Mouse (Mus musculus): Measurements from ENCODE around the gene Meis1. TPM values are rescaled to one million over a fixed set of nuclear protein-coding genes. Genes with fewer than 3 reads are reported as not detected.

The Meis1 gene
- polyA plus RNA-seq, 1 experiment = 22.7 TPM

DNA sequence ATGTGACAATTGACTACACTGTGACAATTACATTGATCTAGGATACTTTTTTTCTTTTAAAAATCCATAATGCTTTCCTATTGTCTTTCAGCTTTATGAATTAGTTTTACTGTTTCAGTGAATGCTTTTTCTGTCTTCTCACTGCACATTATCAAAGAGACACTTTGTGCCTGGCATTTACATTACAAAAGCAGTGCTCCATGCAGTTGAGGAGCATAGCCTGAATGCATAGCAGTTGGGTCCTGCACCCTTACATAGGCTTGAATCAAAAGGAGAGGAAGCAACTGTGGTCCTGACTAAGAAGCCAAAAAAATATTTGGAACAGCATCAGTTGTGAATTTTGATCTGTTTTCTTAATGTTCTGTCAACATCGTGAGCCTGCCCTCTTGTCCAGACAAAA lies 105.5 kb downstream of the Meis1 start:
- DNase-seq (ENCODE audit: extremely low spot score in 1 of 2, low spot score in 1 of 2) = no peak

DNA sequence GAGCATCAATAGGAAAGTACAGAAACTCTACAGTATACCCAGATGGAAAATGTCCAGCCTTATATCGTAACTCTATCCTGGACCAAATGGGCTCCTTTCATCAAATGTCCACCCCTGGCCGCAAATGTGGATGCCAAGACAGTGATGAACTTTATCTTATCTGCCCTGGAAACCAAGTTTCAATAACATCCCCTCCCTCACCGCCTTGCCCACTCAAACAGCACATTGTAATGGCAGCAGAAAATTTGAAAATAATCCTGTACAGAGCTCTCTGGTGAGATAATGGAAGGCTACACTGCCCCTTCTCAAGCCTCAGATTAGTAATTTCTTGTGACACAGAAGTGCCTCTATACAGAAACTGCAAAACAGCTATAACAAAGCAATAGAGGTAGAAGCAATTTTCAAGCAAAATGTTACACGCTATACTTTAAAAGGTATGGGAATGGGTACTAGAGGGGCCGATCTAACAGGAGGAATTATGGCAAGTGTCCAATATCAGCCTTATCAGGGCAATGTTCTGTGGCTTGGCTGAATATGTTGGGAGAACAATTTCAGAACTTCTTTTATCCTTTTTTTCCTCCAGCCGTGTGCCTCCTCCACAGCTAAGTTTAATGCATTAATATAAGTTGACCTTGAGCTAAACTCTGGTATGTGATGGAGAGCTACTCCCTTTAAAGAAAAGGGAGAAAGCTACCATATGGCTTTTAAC lies 106.3 kb downstream of the Meis1 start:
- no peak for DNase-seq (ENCODE audit: extremely low spot score in 1 of 2, low spot score in 1 of 2)

DNA sequence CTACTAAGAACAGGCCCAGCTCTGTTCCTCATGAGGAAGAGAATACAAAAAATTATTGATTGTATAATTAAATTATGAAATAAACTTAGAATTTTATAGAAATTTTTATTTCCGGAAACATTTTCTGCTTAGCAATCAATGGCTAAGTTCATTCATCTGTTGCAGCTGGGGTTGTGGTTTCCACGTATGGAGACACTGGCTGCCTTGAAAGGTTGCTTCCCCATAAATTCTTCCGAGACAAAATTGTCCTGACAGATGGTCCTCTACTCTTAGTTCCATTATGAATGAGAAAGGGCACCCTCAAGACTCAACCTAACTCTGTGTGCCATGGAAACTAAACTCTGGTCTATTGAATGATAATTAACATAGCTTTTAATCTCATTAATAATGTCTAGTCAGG lies 111.9 kb downstream of the Meis1 start:
- no peak for DNase-seq (ENCODE audit: extremely low spot score in 1 of 2, low spot score in 1 of 2)

DNA sequence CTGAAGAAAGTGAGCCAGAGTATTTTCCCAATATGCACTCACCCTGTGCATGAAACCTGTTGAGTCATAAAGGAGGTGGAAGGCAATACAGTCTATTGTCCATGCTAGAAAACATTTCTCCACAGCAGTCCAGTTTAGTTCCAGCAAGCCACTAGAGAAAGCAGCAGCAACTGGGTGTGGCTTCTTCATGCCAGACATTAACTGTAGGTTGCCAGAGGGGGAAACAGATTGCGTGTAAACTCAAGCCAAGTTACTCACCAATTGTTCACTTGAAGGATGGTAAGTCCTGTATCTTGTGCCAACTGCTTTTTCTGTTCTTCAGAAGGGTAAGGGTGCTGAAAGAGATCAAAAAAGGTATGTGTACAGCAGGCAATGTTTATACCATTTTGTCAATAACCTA lies 113.4 kb downstream of the Meis1 start:
- no peak for DNase-seq (ENCODE audit: extremely low spot score in 1 of 2, low spot score in 1 of 2)

DNA sequence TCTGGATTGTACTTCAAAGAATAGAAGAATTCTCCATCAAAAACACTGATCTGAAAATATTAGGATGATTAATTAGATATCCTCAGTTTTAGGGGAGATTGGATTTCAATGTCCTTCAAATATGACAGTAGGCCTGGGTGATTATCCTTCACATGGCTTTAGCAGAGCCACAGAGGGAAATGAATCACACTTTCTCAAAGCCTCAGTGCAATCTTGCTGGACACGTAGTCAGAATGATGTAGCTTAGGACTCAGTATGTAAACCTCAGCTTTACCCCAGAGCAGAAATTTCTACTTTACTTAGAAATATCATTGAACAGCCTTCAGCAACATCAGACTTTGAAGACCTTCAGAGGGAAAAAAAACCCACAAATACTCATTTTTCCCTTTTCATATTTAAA lies 113.9 kb downstream of the Meis1 start:
- no peak for DNase-seq (ENCODE audit: extremely low spot score in 1 of 2, low spot score in 1 of 2)

GRCm38 (mm10) chr11:18904285-18904684 lies 114.5 kb downstream of the Meis1 start:
- no peak for DNase-seq (ENCODE audit: extremely low spot score in 1 of 2, low spot score in 1 of 2)

DNA sequence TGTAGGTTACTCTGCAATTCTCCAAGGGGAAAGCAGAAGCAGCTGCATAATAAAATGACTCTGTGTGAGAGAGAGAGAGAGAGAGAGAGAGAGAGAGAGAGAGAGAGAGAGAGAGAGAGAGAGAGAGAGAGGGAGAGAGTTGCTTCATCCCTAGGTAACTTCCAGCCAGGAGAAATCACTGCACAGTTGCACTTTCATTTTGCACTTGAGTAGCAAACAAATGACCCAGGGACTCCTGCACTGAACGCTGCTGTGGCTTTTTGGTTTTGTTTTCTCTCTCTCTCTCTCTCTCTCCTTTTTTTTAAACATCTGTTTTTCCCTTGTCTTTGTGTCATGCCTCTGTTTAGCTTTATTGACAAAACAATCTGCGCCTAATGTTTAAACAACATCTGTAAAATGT lies 118.3 kb downstream of the Meis1 start:
- no peak for DNase-seq (ENCODE audit: extremely low spot score in 1 of 2, low spot score in 1 of 2)

DNA sequence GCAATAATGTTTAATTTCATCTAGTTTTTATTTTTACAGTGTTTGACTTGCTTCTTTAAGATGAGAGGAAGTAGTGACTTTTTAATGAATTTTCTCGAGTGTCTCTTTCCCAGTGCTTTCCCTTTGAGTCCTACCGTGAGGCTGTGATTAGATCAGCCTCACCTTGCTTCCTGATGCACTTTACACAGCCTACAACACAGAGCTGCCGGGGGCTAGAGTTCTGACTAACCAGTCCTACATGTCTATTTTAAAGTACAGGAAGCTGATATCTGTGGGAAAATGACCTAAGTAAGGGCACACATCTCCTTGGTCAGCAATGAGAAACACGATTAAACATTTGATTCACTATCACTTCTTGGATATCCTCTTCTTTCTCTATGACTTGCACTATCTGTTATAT lies 119.9 kb downstream of the Meis1 start:
- no peak for DNase-seq (ENCODE audit: extremely low spot score in 1 of 2, low spot score in 1 of 2)

DNA sequence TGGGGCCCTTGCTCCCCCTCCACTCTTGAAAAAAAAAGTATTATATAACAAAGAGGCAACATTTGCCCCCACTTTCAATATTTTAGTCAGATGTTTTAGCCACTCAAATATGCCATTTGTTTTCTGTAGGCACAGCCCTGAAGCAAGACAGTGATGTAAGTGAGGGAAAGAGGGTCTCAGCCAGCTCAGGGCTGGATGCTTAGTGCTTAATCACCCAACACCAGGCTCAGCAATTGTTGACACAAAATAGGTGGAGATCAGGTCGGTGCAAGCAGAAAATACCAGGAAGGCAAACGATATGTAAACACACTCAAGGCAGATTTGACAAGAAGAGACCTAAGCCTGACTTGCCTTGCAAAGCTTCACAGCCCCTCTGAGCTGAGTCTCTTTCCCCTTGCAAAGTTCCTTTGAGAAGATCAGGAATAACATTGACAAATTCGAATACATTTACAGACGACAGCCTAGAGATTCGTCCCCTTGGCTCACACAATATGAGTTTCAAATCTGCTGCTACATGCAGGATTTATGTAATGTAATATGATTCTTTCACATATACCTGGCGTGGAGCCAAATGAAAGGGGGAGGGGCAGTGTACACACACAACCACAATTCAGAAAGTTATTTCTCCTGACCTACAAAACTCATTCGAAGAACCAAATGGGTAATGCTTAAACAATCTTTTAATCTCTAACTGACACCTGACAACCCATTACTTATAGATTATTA lies 120.7 kb downstream of the Meis1 start:
- DNase-seq (ENCODE audit: extremely low spot score in 1 of 2, low spot score in 1 of 2) = no peak

- no peak for DNase-seq (ENCODE audit: extremely low spot score in 1 of 2, low spot score in 1 of 2)
Measured at GRCm38 (mm10) chr11:18897250-18897649, 121.5 kb downstream of the Meis1 start.

DNA sequence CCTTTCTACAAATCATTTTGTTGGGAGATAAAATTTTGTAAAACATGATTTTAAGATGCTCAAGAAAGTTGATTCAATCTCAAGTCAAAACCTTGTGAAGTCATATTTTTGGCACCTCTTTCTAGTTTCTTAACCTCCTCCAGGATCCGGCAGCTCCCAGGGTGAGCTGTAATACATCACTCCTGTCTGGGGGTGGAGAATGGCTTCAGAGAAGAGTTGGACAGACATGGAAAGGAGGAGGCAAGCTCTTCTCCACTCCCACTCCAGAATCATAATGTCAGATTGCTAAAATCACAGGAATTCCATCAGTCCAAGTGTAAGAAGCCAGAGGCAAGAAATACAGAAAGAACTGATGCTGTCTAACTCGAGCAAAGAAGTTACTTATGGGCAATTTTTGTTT lies 126.3 kb downstream of the Meis1 start:
- DNase-seq (ENCODE audit: extremely low spot score in 1 of 2, low spot score in 1 of 2) = no peak

DNA sequence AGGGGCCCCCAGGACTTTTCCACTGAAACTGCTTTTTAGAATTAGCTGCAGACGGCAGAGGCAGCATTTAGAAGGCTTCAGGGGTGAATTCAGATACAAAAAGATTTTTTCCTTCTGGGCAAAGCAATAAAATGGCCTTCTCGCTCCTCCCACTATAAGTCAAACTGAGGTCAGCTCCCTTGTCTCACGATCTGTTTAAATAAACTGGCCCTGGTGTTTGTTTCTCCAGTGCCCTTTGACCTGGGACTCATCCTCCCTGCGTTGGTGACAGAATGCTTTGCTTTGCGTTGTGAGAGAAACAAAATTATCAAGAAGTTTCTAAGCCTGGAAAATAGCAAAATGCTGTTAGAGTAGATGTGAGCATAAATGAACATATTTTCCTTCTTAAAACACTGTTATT lies 129.6 kb downstream of the Meis1 start:
- DNase-seq (ENCODE audit: extremely low spot score in 1 of 2, low spot score in 1 of 2) = no peak

DNA sequence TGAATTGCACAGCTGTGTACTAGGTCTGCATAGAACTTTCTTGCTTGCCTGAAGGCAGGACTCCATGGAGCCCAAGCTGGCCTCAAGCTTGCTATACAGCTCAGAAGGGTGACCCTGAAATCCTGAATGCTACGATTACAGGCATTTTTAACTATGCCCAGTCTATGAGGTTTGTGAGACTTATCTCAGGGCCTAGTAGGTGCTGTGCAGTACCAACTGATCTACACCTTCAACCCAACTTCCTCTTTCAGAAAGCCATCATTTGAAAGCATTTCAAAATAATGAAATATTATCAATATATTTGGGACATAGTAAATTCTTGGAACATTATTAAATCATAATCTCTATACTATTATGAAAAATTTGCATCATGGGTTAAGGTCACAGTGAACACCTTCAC lies 130.1 kb downstream of the Meis1 start:
- DNase-seq (ENCODE audit: extremely low spot score in 1 of 2, low spot score in 1 of 2) = no peak

- no peak for DNase-seq (ENCODE audit: extremely low spot score in 1 of 2, low spot score in 1 of 2)
Measured at GRCm38 (mm10) chr11:18885729-18886325, 133.0 kb downstream of the Meis1 start.

DNA sequence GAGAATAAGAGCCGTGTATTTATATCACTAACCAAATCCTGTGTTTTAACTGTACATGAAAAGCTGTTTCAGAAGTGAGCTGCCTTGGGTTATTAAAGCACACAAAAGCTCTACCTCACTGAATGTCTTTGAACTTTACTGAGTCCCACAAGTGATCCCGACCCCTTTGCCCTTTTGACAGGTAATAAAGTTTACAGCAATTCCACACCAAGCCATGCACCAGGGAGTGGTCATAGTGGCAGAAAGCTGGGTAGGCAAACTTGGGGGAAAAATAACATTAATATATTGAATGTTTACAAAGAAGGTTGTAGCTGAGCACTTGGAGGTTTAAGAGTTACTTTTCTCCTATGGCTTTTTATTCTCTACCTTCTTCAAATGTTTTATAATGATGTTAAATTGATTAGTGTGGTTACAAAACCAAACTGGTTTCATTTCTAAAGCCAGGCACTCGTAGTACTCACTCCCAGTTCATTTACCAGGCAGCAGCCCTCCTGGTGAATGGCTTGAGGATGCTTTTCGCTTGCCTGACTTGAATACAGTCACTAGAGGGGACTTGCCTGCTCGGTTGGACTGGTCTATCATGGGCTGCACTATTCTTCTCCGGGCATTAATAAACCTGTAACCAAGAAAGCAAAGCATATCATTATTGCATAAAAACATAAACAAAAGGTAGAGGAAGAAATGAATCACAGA lies 133.6 kb downstream of the Meis1 start:
- no peak for DNase-seq (ENCODE audit: extremely low spot score in 1 of 2, low spot score in 1 of 2)

DNA sequence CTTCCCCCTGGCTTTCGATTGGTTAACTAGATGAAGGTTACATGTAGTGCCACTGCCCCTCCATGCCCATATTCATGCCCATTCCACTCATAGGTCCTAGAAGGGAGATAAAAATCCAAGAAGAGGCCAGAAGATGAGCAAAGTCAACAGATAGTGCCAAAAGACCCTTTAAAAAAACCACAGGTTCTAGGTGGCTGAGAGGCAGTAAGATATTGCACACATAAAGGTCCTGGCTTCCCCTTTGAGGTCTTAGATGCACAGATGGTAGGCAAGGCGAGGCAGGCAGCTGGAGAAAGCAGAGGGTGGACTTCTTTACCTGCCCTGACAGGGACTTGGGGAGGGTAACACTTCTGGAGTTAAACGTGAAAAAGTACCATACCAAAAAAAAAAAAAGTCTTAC lies 134.8 kb downstream of the Meis1 start:
- no peak for DNase-seq (ENCODE audit: extremely low spot score in 1 of 2, low spot score in 1 of 2)

DNA sequence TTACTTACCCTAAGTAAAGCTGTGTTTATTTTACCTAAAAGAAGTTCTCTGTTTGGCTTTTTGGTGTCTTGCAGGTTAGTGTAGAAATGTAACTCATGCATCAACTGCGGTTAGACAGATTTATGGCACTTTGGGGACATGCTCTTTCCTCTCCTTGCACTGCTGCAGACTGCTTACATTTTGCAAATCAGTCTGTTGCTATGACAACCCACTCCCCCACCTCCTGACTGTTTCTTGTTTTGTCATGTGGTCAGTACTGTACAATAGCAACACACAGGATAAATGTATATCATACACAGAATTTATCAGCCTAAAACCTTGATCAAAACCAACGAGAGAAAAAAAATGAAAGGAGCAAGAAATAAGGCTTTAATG lies 135.3 kb downstream of the Meis1 start:
- no peak for DNase-seq (ENCODE audit: extremely low spot score in 1 of 2, low spot score in 1 of 2)

DNA sequence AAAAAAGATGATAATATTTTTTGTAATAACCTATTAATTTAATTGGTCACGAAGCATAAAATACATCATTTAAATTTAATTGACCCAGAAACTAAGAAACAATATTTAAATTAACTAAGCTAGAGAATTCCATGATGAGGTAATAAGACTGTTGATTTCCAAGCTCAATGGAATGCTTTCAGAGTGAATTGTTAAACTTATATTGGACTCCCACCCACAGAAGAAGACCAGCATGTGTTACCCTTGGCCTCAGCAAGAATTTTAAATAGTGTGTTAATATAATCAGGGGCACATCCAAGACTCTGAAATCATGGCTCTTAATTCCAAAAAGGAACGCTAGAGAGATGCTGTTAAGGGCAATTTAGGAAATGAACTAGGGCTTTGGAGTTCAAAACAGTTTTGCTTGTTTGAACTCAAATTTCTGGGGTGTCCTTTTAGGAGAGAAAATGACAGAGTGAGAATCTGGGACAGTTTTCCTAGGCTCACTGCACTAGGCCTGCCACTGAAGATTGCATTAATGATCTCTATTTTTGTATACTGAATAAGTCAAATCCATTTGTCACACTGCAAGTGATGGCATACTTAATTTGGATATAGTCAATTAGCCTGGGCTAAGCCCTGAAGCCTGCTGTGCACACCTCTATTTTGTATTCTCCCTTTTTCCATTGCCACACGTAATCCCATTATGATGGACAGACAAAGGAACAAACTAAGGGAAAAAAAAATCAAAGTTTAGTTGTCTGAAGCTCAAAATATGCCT lies 135.9 kb downstream of the Meis1 start:
- no peak for DNase-seq (ENCODE audit: extremely low spot score in 1 of 2, low spot score in 1 of 2)

DNA sequence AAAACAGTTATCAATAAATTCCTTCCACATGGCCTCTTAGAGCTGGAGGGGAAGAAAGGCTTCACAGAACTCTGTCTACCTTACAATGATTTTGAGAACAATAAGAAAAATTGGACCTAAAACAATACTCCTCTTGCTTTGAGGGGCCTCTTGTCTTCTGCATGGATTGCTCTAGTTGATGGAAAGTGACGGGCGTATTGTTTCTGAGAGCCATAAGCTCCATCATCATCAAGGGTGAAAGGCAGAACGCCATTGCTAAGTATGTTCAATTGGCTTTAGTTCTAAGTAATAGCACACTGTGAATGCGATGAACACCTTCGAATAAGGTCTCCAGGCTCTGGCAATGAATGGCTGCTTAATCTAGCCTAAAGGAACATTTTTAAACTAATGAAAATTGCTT lies 136.5 kb downstream of the Meis1 start:
- no peak for DNase-seq (ENCODE audit: extremely low spot score in 1 of 2, low spot score in 1 of 2)

- DNase-seq (ENCODE audit: extremely low spot score in 1 of 2, low spot score in 1 of 2) = no peak
Measured at GRCm38 (mm10) chr11:18880806-18881205, 138.0 kb downstream of the Meis1 start.

DNA sequence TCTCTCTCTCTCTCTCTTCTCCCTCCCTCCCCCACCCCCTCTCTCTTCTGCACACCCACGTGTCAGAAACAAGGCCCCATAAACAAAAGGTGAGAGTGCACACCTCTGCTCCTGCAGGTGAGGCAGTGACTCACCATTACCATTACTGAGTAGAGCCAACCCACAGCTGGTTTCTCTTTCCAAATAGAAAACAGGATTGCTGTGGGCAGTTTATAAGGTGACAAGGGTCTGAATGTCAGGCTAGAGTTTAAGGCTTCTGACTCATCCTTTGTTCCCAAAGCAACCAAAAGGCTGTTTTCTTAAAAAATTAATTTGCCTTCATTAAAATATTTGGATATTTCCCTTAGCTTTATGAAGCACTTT lies 139.3 kb downstream of the Meis1 start:
- no peak for DNase-seq (ENCODE audit: extremely low spot score in 1 of 2, low spot score in 1 of 2)

Data from frontal cortex, adult 2 months (tissue).